Mouse (Mus musculus) testis, adult 2 months (tissue): ENCODE results near the gene Emp3. TPM values are rescaled to one million over a fixed set of nuclear protein-coding genes. Genes with fewer than 3 reads are reported as not detected.
"Not testable (repeated sequence)": the region's sequence is repeated elsewhere in the genome, so short reads cannot be mapped to it uniquely, and the experiment has no call there.

Source experiments
- H3K27ac ChIP-seq: fragments of 200-500 bp; 2 replicates; pipeline ENCODE4 v1.5.1; 2012; ENCODE audit warnings: low read depth, low read length; ENCODE audit not compliant: control insufficient read depth, insufficient read depth
- H3K27me3 ChIP-seq: fragments of 200-500 bp; 2 replicates; pipeline ENCODE4 v1.6.1; 2012; ENCODE audit warnings: mild to moderate bottlenecking, low read length, moderate library complexity; ENCODE audit not compliant: control insufficient read depth, insufficient read depth
- H3K36me3 ChIP-seq: fragments of 200-500 bp; 2 replicates; pipeline ENCODE4 v1.6.1; 2012; ENCODE audit warnings: mild to moderate bottlenecking, low read length; ENCODE audit not compliant: control insufficient read depth, insufficient read depth
- H3K4me1 ChIP-seq: fragments of 200-500 bp; 2 replicates; pipeline ENCODE4 v1.6.1; 2012; ENCODE audit warnings: low read length; ENCODE audit not compliant: control insufficient read depth, insufficient read depth
- H3K4me3 ChIP-seq: fragments of 200-500 bp; 2 replicates; pipeline ENCODE4 v1.5.1; 2012; ENCODE audit warnings: low read depth, mild to moderate bottlenecking, low read length, moderate library complexity, mixed read lengths; ENCODE audit not compliant: control insufficient read depth
- CTCF ChIP-seq: fragments of 200-500 bp; IDR thresholded peaks from 2 replicates; pipeline ENCODE4 v1.5.1; 2012; ENCODE audit warnings: low read depth, mild to moderate bottlenecking, inconsistent platforms, low read length, moderate library complexity; ENCODE audit not compliant: control insufficient read depth, insufficient read depth, insufficient replicate concordance
- POLR2A ChIP-seq: fragments of 200-500 bp; IDR thresholded peaks from 2 replicates; pipeline ENCODE4 v1.6.1; 2012; ENCODE audit warnings: low read depth, mild to moderate bottlenecking, inconsistent platforms, low read length, moderate library complexity; ENCODE audit not compliant: control insufficient read depth
- polyA plus RNA-seq: library from polyadenylated mRNA; depleted of rRNA; stranded (reverse); fragments of >200 nt; gene quantifications from 2 replicates; pipeline ENCODE4 v1.2.3, GENCODE M21; 2012

The Emp3 gene
- polyA plus RNA-seq, 1 experiment, result 80.7 TPM

DNA sequence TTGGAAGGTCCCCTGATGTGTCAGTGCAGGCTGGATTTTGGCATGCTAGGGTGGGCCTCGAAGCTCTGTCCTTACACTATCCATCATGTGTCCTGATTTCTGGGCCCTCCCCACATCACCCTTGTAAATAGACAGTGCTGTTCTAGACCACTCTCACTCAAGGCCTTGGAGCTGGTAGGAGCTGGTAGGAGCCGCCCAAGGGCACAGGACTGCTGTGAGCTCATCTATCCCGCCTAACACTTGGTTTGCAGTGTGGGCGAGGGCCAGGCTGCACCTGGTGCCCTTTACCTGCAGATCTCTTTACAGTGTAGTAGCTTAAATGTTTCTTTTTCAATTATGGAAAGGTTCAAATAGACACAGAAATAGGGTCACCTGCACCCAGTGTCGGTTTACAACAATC lies 6.2 kb downstream of the Emp3 start:
- Histone ChIP-seq H3K4me1 (peaks cover 12% of the 10 kb centered on the region), H3K27me3 (no peaks in the 10 kb centered on the region), H3K36me3 (no peaks in the 10 kb centered on the region), H3K27ac (no peak overlapping the region), H3K4me3 (no peak overlapping the region)
- no peak for TF ChIP-seq CTCF
- no peak for TF ChIP-seq POLR2A

DNA sequence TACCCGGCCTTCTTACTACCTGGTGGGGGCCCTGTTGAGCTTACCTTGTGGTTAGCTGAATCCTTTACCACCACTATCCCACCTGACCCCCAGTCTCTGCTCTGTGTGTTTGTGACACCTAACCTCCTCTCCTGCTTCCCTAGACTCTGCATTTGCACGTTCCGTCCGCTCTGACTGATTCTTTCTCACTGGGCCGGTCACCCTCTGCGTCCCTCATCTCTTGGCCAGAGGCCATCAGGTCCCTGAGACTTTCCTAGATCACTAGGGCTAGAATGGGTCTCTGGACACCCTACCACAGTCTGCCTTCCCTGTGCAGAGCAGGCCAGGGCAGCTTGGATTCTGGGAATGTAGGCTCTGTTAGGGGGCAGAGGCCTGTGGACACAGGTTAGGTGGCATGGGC lies 7.1 kb downstream of the Emp3 start:
- TF ChIP-seq POLR2A (no peak), CTCF (no peak)
- no peaks in the 10 kb centered on the region for H3K36me3 ChIP-seq
- H3K4me3 ChIP-seq, result no peak overlapping the region
- no peaks in the 10 kb centered on the region for H3K27me3 ChIP-seq
- H3K27ac ChIP-seq, result no peak overlapping the region
- peaks cover 10% of the 10 kb centered on the region for H3K4me1 ChIP-seq

DNA sequence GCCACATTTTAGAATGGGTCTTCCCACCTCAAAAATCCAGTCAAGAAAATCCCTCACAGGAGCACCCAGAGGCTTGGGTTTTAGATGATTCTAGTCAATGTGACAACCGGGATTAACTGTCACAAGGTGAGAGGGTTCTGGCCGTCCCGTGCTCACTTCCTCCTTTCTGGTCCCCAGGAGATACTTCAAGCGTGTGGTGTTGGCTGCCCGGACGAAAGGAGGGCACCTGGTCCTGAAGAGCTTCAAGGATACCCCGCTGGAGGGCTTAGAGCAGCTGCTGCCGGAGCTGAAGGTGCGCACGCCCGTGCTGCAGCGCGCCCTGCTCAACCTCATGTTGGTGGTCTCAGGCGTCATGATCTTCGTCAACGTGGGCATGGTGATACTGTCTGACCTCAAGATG lies 12.1 kb downstream of the Emp3 start:
- no peak overlapping the region for H3K4me3 ChIP-seq
- H3K36me3 ChIP-seq, result no peaks in the 10 kb centered on the region; the same call in 1 of the 2 replicates
- H3K4me1 ChIP-seq, result no peaks in the 10 kb centered on the region
- no peak overlapping the region for H3K27ac ChIP-seq
- TF ChIP-seq CTCF (no peak), POLR2A (no peak)
- H3K27me3 ChIP-seq, result no peaks in the 10 kb centered on the region

DNA sequence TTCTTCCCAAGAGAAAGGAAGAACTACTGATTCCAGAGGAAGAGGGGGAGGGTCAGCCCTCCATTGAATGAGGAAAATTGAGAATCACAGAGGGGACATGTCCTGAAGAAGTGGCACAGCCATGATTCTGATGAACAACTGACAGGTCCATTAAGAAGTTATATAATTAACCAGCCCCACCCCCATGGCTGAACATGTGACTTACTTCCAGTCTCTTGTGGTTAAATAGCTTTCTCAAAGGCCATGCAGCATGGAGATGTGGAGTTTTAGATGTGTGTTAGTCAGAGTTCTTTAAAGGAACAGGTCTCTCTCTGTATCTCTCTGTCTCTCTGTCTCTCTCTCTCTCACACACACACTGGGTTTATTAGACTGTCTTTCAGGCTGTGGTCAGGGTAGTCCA lies 12.8 kb downstream of the Emp3 start:
- Histone ChIP-seq H3K27me3 (no peaks in the 10 kb centered on the region), H3K4me3 (no peak overlapping the region), H3K36me3 (no peaks in the 10 kb centered on the region; the same call in 1 of the 2 replicates), H3K4me1 (no peaks in the 10 kb centered on the region), H3K27ac (no peak overlapping the region)
- TF ChIP-seq POLR2A (no peak), CTCF (no peak)

DNA sequence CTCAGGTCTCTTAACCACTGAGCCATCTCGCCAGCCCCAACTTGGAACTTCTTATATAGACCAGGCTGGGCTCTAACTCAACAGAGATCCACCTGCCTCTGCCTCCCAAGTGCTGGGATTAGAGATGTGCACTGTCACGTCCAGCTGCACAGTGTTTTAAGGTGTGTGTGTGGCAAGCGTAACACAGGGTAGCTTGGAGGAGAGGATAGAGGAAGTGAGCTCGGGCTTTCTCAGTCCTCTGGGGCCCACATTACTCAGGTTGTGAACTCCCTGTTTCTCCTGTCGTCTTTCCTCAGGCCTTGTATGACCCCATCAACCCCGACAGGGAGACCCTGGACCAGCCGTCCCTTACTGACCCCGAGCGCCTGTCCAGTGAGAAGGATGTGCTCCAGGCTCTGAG lies 14.6 kb downstream of the Emp3 start:
- no peak for TF ChIP-seq POLR2A
- TF ChIP-seq CTCF, result no peak
- Histone ChIP-seq H3K36me3 (no peaks in the 10 kb centered on the region; the same call in 1 of the 2 replicates), H3K4me3 (no peak overlapping the region), H3K4me1 (no peaks in the 10 kb centered on the region), H3K27me3 (no peaks in the 10 kb centered on the region), H3K27ac (no peak overlapping the region)

DNA sequence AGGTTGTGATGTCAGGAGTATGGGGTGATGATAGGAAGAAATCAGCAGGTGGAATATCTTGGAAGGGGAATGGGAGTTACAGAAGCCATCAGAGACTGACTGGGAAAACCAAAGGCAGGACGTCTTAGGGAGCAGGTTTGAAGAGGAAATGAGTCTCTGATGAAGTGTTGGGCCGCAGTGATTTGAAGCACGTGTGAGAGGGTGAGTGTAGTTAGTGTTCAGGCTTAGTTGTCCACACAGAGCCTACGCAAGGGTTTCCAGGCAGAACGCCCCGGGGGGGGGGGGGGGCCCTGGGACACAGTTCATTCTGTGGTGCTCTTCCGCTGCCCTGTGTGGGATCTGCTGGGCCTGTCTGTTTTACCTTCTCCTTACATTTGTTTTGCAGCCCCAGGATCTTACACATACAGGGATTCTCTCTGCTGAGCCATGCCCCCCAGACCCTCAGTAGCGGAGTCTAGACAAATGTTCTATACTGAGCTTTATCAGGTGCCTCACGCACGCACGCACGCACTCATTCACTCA lies 18.7 kb downstream of the Emp3 start:
- no peaks in the 10 kb centered on the region for H3K36me3 ChIP-seq
- TF ChIP-seq CTCF (no peak), POLR2A (no peak)
- peak overlapping the region; percentile 22; the same call in 1 of the 2 replicates for H3K27ac ChIP-seq
- no peak overlapping the region for H3K4me3 ChIP-seq
- H3K27me3 ChIP-seq, result no peaks in the 10 kb centered on the region
- H3K4me1 ChIP-seq, result peaks cover 1% of the 10 kb centered on the region

DNA sequence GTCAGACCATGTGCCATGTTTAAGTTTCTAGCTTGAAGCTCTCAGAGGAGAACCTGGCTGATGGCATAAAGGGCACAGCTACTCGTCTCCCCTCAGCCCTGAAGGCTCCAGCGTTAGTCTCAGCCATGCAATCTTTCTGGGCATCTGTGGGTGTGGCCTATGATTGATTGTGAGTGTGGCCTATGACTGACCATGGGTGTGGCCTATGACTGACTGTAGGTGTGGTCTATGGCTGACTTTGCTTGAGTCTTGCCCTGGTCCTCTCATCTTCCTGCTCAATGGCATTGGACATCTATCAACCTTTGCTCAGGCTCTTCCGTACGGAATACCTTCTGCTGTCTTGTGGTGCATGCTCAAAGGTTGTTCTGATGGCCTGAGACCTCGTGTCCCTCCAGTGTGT lies 19.6 kb downstream of the Emp3 start:
- Histone ChIP-seq H3K4me1 (peaks cover 5% of the 10 kb centered on the region), H3K27me3 (no peaks in the 10 kb centered on the region), H3K4me3 (peak overlapping the region; percentile 39), H3K36me3 (no peaks in the 10 kb centered on the region), H3K27ac (peak overlapping the region; percentile 17; the same call in 1 of the 2 replicates)
- TF ChIP-seq CTCF (no peak), POLR2A (peak; percentile 39; the same call in 1 of the 2 replicates)

DNA sequence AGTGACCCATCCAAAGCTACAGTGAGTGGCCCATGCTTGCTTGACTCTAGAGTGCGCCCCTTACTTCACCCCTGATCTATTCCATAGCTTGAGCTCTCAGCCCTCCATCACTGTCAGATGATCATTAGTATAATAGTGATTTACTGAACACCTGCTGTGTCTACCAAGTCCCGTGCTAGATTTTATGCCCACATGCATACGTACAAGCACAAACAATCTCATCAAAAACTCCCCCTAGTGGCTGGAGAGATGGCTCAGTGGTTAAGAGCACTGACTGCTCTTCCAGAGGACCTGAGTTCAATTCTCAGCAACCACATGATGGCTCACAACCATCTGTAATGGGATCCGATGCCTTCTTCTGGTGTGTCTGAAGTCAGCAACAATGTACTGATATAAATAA lies 23.1 kb downstream of the Emp3 start:
- not testable (repeated sequence) for H3K27ac ChIP-seq, H3K4me3 ChIP-seq, H3K27me3 ChIP-seq, H3K36me3 ChIP-seq
- H3K4me1 ChIP-seq, result peaks cover 13% of the 10 kb centered on the region
